Mouse (Mus musculus): Measurements from ENCODE around the gene Tenm4.

DNA sequence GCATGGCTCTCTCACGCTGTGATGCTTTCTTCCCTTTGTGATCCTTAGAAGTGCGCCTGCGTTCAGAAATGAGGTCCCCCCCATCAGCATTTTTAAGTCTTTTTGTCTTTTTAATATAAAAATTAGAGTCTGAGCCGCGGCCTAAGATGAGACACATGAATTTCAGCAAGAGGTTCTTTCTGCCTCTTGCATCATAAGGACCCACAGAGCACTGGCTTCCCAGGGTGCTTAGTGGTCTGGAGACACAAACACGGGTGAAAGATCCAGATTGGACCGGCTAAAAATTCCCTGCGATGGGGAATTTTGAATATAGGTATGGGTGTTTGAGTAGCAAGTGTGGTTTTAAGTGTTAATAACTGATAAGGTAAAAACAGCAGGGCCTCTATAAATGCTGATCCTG is 5.7 kb downstream of the Tenm4 start:
- TF ChIP-seq CTCF (IDR thresholded peaks at IDR 0.05; ENCODE audit: low read depth) (no peak), EP300 (IDR thresholded peaks at IDR 0.05; ENCODE audit: low read depth) (no peak)

Measured in heart, postnatal 0 days (tissue).